Comparison of ENCODE assay signal across 8 mouse cellular contexts in genomic region chr12:24708824-24709218, GRCm38 (mm10). TPM values are rescaled to one million over a fixed set of nuclear protein-coding genes. Genes with fewer than 3 reads are reported as not detected.
DNase-seq lines count a peak whose midpoint lies in the region; ATAC-seq and TF ChIP-seq lines count a peak whose summit lies in the region.

No protein-coding gene starts in this region.

- H3K27me3 ChIP-seq in heart, embryonic 11.5 days (ENCODE audit: control insufficient read depth, insufficient read depth, low read length) = no peaks in the 10 kb centered on the region
- no peaks in the 10 kb centered on the region for H3K27me3 ChIP-seq in CH12.LX (replicated peaks)
- no peaks in the 10 kb centered on the region for H3K27me3 ChIP-seq in forebrain, embryonic 14.5 days (replicated peaks; ENCODE audit: control insufficient read depth, insufficient read depth, low read length)
- H3K27me3 ChIP-seq in liver, embryonic 15.5 days = no peaks in the 10 kb centered on the region

- peak overlapping the region; percentile 67 for H3K4me2 ChIP-seq in heart, embryonic 11.5 days
- H3K4me2 ChIP-seq in CH12.LX (ENCODE audit: insufficient read depth, low read depth, poor library complexity, severe bottlenecking) = peak overlapping the region; percentile 52
- H3K4me2 ChIP-seq in forebrain, embryonic 14.5 days (ENCODE audit: low read length) = peak overlapping the region; percentile 70
- H3K4me2 ChIP-seq in liver, embryonic 15.5 days = peak overlapping the region; percentile 76

- in situ Hi-C loops in CH12.LX (cut with MboI; ENCODE audit: low pct_ligation_motif_present, low pct_unique_long_range_greater_than_20kb, low sequenced_read_pairs) = no loop called here

- H3K36me3 ChIP-seq in heart, embryonic 11.5 days (ENCODE audit: control insufficient read depth, insufficient read depth, low read length) = peaks cover 10% of the 10 kb centered on the region
- H3K36me3 ChIP-seq in CH12.LX (replicated peaks in 1 of 2; ENCODE audit: control insufficient read depth in 1 of 2, insufficient read depth in 1 of 2, low read length in 1 of 2) = peaks cover 28 to 49% of the 10 kb centered on the region in 2 experiments
- peaks cover 27% of the 10 kb centered on the region for H3K36me3 ChIP-seq in forebrain, embryonic 14.5 days (ENCODE audit: control insufficient read depth, insufficient read depth, low read length)
- peaks cover 50% of the 10 kb centered on the region for H3K36me3 ChIP-seq in liver, embryonic 15.5 days (replicated peaks)

- no peak for TF ChIP-seq EP300 in CH12.LX (IDR thresholded peaks at IDR 0.05; ENCODE audit: low read length)

- WGBS in heart, embryonic 11.5 days (ENCODE audit: insufficient replicate concordance) = under 1% methylated on average over 17 of the region's 17 CpGs
- under 1% methylated on average over 17 of the region's 17 CpGs for WGBS in forebrain, embryonic 14.5 days
- under 1% methylated on average over 17 of the region's 17 CpGs for WGBS in liver, embryonic 15.5 days (ENCODE audit: insufficient replicate concordance)

- H3K4me3 ChIP-seq in heart, embryonic 11.5 days (ENCODE audit: low read depth, low read length) = peak overlapping the region; percentile 84
- peak overlapping the region; percentile 72 to 86 (median 77) for H3K4me3 ChIP-seq in CH12.LX (replicated peaks in 1 of 3; ENCODE audit: low read depth in 2 of 3, low read length in 2 of 3, poor library complexity in 1 of 3)
- H3K4me3 ChIP-seq in forebrain, embryonic 14.5 days (ENCODE audit: low read depth, low read length) = peak overlapping the region; percentile 86
- H3K4me3 ChIP-seq in liver, embryonic 15.5 days (replicated peaks) = peak overlapping the region; percentile 89

- peak overlapping the region; percentile 70; the same call in 1 of the 2 replicates for H3K27ac ChIP-seq in heart, embryonic 11.5 days (ENCODE audit: low read depth, low read length)
- H3K27ac ChIP-seq in CH12.LX (ENCODE audit: insufficient read depth, low read depth) = peak overlapping the region; percentile 39; the same call in 1 of the 2 replicates
- no peak overlapping the region; the same call in 1 of the 2 replicates for H3K27ac ChIP-seq in forebrain, embryonic 14.5 days (ENCODE audit: low read depth, low read length)
- peak overlapping the region; percentile 89 for H3K27ac ChIP-seq in liver, embryonic 15.5 days (replicated peaks)

- H3K79me2 ChIP-seq in CH12.LX (replicated peaks; ENCODE audit: control insufficient read depth, extremely low read depth, insufficient read depth, poor library complexity, severe bottlenecking) = peaks cover 28% of the 10 kb centered on the region

- no peak for TF ChIP-seq RAD21 in CH12.LX (IDR thresholded peaks at IDR 0.05; ENCODE audit: low read depth, low read length)

- peak overlapping the region; percentile 84 for H3K9ac ChIP-seq in heart, embryonic 11.5 days (ENCODE audit: low read depth, low read length)
- peak overlapping the region; percentile 71 for H3K9ac ChIP-seq in CH12.LX (ENCODE audit: insufficient read depth, low read depth)
- peak overlapping the region; percentile 83 for H3K9ac ChIP-seq in forebrain, embryonic 14.5 days (ENCODE audit: low read length)
- peak overlapping the region; percentile 89 for H3K9ac ChIP-seq in liver, embryonic 15.5 days

- no peak for TF ChIP-seq CTCF in CH12.LX (conservative IDR thresholded peaks at IDR 0.05 in 1 of 2, IDR thresholded peaks at IDR 0.05 in 1 of 2; ENCODE audit: low read depth in 2 of 2, low read length in 2 of 2)

- no peak for DNase-seq in heart, adult 9 months (ENCODE audit: low spot score in 2 of 2)
- no peak for DNase-seq in CH12.LX (ENCODE audit: extremely low read depth)
- DNase-seq in forebrain, embryonic 14.5 days (ENCODE audit: low spot score) = no peak
- DNase-seq in layer of hippocampus, postnatal 25 days (ENCODE audit: extremely low spot score in 1 of 2, low spot score in 1 of 2) = no peak
- no peak for DNase-seq in embryo, embryonic 10.5 days (ENCODE audit: low spot score)

- no peaks in the 10 kb centered on the region for H3K9me3 ChIP-seq in heart, embryonic 11.5 days (replicated peaks; ENCODE audit: control insufficient read depth, low read length)
- H3K9me3 ChIP-seq in CH12.LX (replicated peaks; ENCODE audit: low read length) = no peaks in the 10 kb centered on the region
- no peaks in the 10 kb centered on the region for H3K9me3 ChIP-seq in forebrain, embryonic 14.5 days (replicated peaks; ENCODE audit: control insufficient read depth, low read length)
- no peaks in the 10 kb centered on the region for H3K9me3 ChIP-seq in liver, embryonic 15.5 days (replicated peaks)

- peaks cover 18% of the 10 kb centered on the region for H3K4me1 ChIP-seq in heart, embryonic 11.5 days (ENCODE audit: control insufficient read depth, insufficient read depth, low read length)
- peaks cover 6 to 47% of the 10 kb centered on the region in 2 experiments for H3K4me1 ChIP-seq in CH12.LX (ENCODE audit: control insufficient read depth in 1 of 2, insufficient read depth in 2 of 2)
- peaks cover 13% of the 10 kb centered on the region for H3K4me1 ChIP-seq in forebrain, embryonic 14.5 days (ENCODE audit: control insufficient read depth, insufficient read depth, low read length)
- peaks cover 86% of the 10 kb centered on the region for H3K4me1 ChIP-seq in liver, embryonic 15.5 days (replicated peaks)

- dilution Hi-C loops in CH12.LX (cut with MboI; ENCODE audit: extremely low pct_ligation_motif_present, extremely low pct_unique_long_range_greater_than_20kb, low sequenced_read_pairs) = no loop called here

- ATAC-seq in heart, embryonic 11.5 days (replicated peaks; ENCODE audit: insufficient number of reproducible peaks, low FRiP score, low TSS enrichment) = no peak
- ATAC-seq in forebrain, embryonic 14.5 days = 0 out of 2 replicates have a peak, but pooled peaks have one; percentile 0
- no peak for ATAC-seq in liver, embryonic 15.5 days (ENCODE audit: insufficient read depth)
- ATAC-seq in granulocyte monocyte progenitor cell, adult 5-6 weeks (replicated peaks; ENCODE audit: poor library complexity, severe bottlenecking) = no peak

- no peak for TF ChIP-seq POLR2A in CH12.LX (IDR thresholded peaks at IDR 0.05; ENCODE audit: low read depth, low read length)

TF ChIP-seq in CH12.LX, 34 proteins besides CTCF, POLR2A, EP300 and RAD21:
- no peak for TF ChIP-seq JUND (conservative IDR thresholded peaks at IDR 0.05; ENCODE audit: low read depth, low read length)
- TF ChIP-seq BHLHE40 (IDR thresholded peaks at IDR 0.05; ENCODE audit: low read depth, low read length) = peak; percentile 15; the same call in 1 of the 2 replicates
- TF ChIP-seq UBTF (IDR thresholded peaks at IDR 0.05; ENCODE audit: low read depth, low read length) = no peak; the same call in 1 of the 2 replicates
- 0 out of 2 replicates have a peak, but pooled peaks have one; percentile 1 for TF ChIP-seq MEF2A (IDR thresholded peaks at IDR 0.05; ENCODE audit: borderline replicate concordance, low read depth, low read length)
- no peak for TF ChIP-seq USF1 (IDR thresholded peaks at IDR 0.05; ENCODE audit: low read depth, low read length)
- peak; percentile 22; the same call in 1 of the 2 replicates for TF ChIP-seq SIN3A (IDR thresholded peaks at IDR 0.05; ENCODE audit: low read length)

RNA-seq across cellular contexts. Expression of gene Rrm2, which starts 0.8 kb away (rescaled TPM):
- 211 and 229 TPM in 2 replicates for polyA plus RNA-seq in heart, embryonic 11.5 days (2014; fragmentation: Nextera tagmentation; extraction: Ambion mirVana)
- 89.0 and 138 TPM in 2 replicates for total RNA-seq in CH12.LX (2012; rRNA removed)
- 180 and 187 TPM in 2 replicates for total RNA-seq in CH12.LX (2014; rRNA removed)
- 202 and 214 TPM in 2 replicates for polyA plus RNA-seq in CH12.LX (2012; ENCODE audit: insufficient read length, low read depth)
- 136 and 139 TPM in 2 replicates for polyA plus RNA-seq in forebrain, embryonic 14.5 days (2014; fragmentation: Nextera tagmentation; extraction: Ambion mirVana)
- 444 and 469 TPM in 2 replicates for polyA plus RNA-seq in liver, embryonic 15.5 days (2015; fragmentation: Nextera tagmentation; extraction: Ambion mirVana)
- 132 and 162 TPM in 2 replicates for total RNA-seq in granulocyte monocyte progenitor cell, adult 5-6 weeks (2014; fragmentation: Nextera tagmentation)
- total RNA-seq in granulocyte monocyte progenitor cell, adult 5-6 weeks (2017) = 130 and 144 TPM in 2 replicates
- total RNA-seq in layer of hippocampus, postnatal 25 days (2021) = 1 to 10 TPM; 2.6 to 3.5 TPM

RNA-seq across cellular contexts. Expression of gene Cys1, which starts 27.2 kb away (rescaled TPM):
- polyA plus RNA-seq in heart, embryonic 11.5 days (2014; fragmentation: Nextera tagmentation; extraction: Ambion mirVana) = 0.66 TPM in 2 replicates
- not detected in 2 replicates for total RNA-seq in CH12.LX (2012; rRNA removed)
- total RNA-seq in CH12.LX (2014; rRNA removed) = not detected in 2 replicates
- polyA plus RNA-seq in CH12.LX (2012; ENCODE audit: insufficient read length, low read depth) = not detected in 2 replicates
- 1.2 and 1.7 TPM in 2 replicates for polyA plus RNA-seq in forebrain, embryonic 14.5 days (2014; fragmentation: Nextera tagmentation; extraction: Ambion mirVana)
- polyA plus RNA-seq in liver, embryonic 15.5 days (2015; fragmentation: Nextera tagmentation; extraction: Ambion mirVana) = 0.61 and 0.76 TPM in 2 replicates
- total RNA-seq in granulocyte monocyte progenitor cell, adult 5-6 weeks (2014; fragmentation: Nextera tagmentation) = not detected in 2 replicates
- total RNA-seq in granulocyte monocyte progenitor cell, adult 5-6 weeks (2017) = not detected in 2 replicates
- total RNA-seq in layer of hippocampus, postnatal 25 days (2021) = 10 to 100 TPM; 20.6 to 25.0 TPM

RNA-seq across cellular contexts. Expression of gene Klf11, which starts 57.7 kb away (rescaled TPM):
- 12.2 and 15.3 TPM in 2 replicates for polyA plus RNA-seq in heart, embryonic 11.5 days (2014; fragmentation: Nextera tagmentation; extraction: Ambion mirVana)
- total RNA-seq in CH12.LX (2012; rRNA removed) (3.6 and 7.3 TPM in 2 replicates), CH12.LX (2014; rRNA removed) (7.2 and 8.0 TPM in 2 replicates)
- polyA plus RNA-seq in CH12.LX (2012; ENCODE audit: insufficient read length, low read depth) = 7.5 and 9.2 TPM in 2 replicates
- 14.8 and 17.0 TPM in 2 replicates for polyA plus RNA-seq in forebrain, embryonic 14.5 days (2014; fragmentation: Nextera tagmentation; extraction: Ambion mirVana)
- polyA plus RNA-seq in liver, embryonic 15.5 days (2015; fragmentation: Nextera tagmentation; extraction: Ambion mirVana) = 9.3 and 10.2 TPM in 2 replicates
- 7.1 and 13.2 TPM in 2 replicates for total RNA-seq in granulocyte monocyte progenitor cell, adult 5-6 weeks (2014; fragmentation: Nextera tagmentation)
- 10.0 and 12.7 TPM in 2 replicates for total RNA-seq in granulocyte monocyte progenitor cell, adult 5-6 weeks (2017)
- total RNA-seq in layer of hippocampus, postnatal 25 days (2021) = 1 to 10 TPM; 3.6 to 4.2 TPM
